Mouse (Mus musculus): ENCODE data around the gene Stk4. TPM values are rescaled to one million over a fixed set of nuclear protein-coding genes. Genes with fewer than 3 reads are reported as not detected.

Stk4 gene
- polyA plus RNA-seq, 1 experiment from 2014 or later, result 26.5 TPM

- no peak for ATAC-seq (replicated peaks; ENCODE audit: insufficient number of reproducible peaks, low FRiP score, low TSS enrichment, low read depth)
- no peak overlapping the region for H3K4me2 ChIP-seq (ENCODE audit: low read depth, low read length)
- no peaks in the 10 kb centered on the region for H3K9me3 ChIP-seq (replicated peaks; ENCODE audit: control insufficient read depth, low read length)
- no peak overlapping the region for H3K9ac ChIP-seq (replicated peaks; ENCODE audit: low read length)
- no peak overlapping the region for H3K4me3 ChIP-seq (ENCODE audit: low read depth, low read length)
- H3K27me3 ChIP-seq (ENCODE audit: control insufficient read depth, insufficient read depth, low read length), result no peaks in the 10 kb centered on the region
- H3K27ac ChIP-seq (replicated peaks; ENCODE audit: low read depth, low read length), result no peak overlapping the region
- DNase-seq (ENCODE audit: low spot score), result peak; percentile 9
- H3K4me1 ChIP-seq (ENCODE audit: control insufficient read depth, insufficient read depth, low read length), result no peaks in the 10 kb centered on the region
- 44% methylated on average over 9 of the region's 9 CpGs for WGBS
- no peaks in the 10 kb centered on the region for H3K36me3 ChIP-seq (replicated peaks; ENCODE audit: control insufficient read depth, insufficient read depth, low read depth, low read length)
Observed at GRCm38 (mm10) chr2:164184145-164184719, 114.1 kb downstream of the Stk4 start.

GRCm38 (mm10) chr2:164188722-164189121, 118.6 kb downstream of the Stk4 start:
- Histone ChIP-seq H3K27ac (replicated peaks; ENCODE audit: low read depth, low read length) (no peak overlapping the region), H3K4me3 (ENCODE audit: low read depth, low read length) (no peak overlapping the region), H3K4me1 (ENCODE audit: control insufficient read depth, insufficient read depth, low read length) (no peaks in the 10 kb centered on the region), H3K4me2 (ENCODE audit: low read depth, low read length) (no peak overlapping the region), H3K9ac (replicated peaks; ENCODE audit: low read length) (no peak overlapping the region), H3K27me3 (ENCODE audit: control insufficient read depth, insufficient read depth, low read length) (no peaks in the 10 kb centered on the region), H3K9me3 (replicated peaks; ENCODE audit: control insufficient read depth, low read length) (no peaks in the 10 kb centered on the region), H3K36me3 (replicated peaks; ENCODE audit: control insufficient read depth, insufficient read depth, low read depth, low read length) (no peaks in the 10 kb centered on the region)
- 27% methylated on average over 5 of the region's 5 CpGs for WGBS
- no peak for ATAC-seq (replicated peaks; ENCODE audit: insufficient number of reproducible peaks, low FRiP score, low TSS enrichment, low read depth)
- peak; percentile 10 for DNase-seq (ENCODE audit: low spot score)

- WGBS, result 86% methylated on average over 6 of the region's 6 CpGs
- DNase-seq (ENCODE audit: low spot score) (no peak), ATAC-seq (replicated peaks; ENCODE audit: insufficient number of reproducible peaks, low FRiP score, low TSS enrichment, low read depth) (no peak)
- no peak within 1 kb of the TSS for H3K9ac ChIP-seq (replicated peaks; ENCODE audit: low read length)
- no peaks in the 10 kb centered on the region for H3K4me1 ChIP-seq (ENCODE audit: control insufficient read depth, insufficient read depth, low read length)
- H3K4me3 ChIP-seq (ENCODE audit: low read depth, low read length), result no peak within 1 kb of the TSS
- no peaks in the 10 kb centered on the region for H3K36me3 ChIP-seq (replicated peaks; ENCODE audit: control insufficient read depth, insufficient read depth, low read depth, low read length)
- H3K4me2 ChIP-seq (ENCODE audit: low read depth, low read length), result no peak within 1 kb of the TSS
- H3K9me3 ChIP-seq (replicated peaks; ENCODE audit: control insufficient read depth, low read length), result no peaks in the 10 kb centered on the region
- H3K27ac ChIP-seq (replicated peaks; ENCODE audit: low read depth, low read length), result no peak within 1 kb of the TSS
- H3K27me3 ChIP-seq (ENCODE audit: control insufficient read depth, insufficient read depth, low read length), result no peaks in the 10 kb centered on the region
Observed at GRCm38 (mm10) chr2:164190576-164190975, 120.5 kb downstream of the Stk4 start, which contains the start of gene Wfdc12. Gene Wfdc12, minus strand, starts transcription at chr2:164190608.

GRCm38 (mm10) chr2:164192279-164192678, 122.2 kb downstream of the Stk4 start:
- H3K9me3 ChIP-seq (replicated peaks; ENCODE audit: control insufficient read depth, low read length), result no peaks in the 10 kb centered on the region
- no peak overlapping the region for H3K4me3 ChIP-seq (ENCODE audit: low read depth, low read length)
- H3K4me2 ChIP-seq (ENCODE audit: low read depth, low read length), result no peak overlapping the region
- ATAC-seq (replicated peaks; ENCODE audit: insufficient number of reproducible peaks, low FRiP score, low TSS enrichment, low read depth) (no peak), DNase-seq (ENCODE audit: low spot score) (no peak)
- H3K36me3 ChIP-seq (replicated peaks; ENCODE audit: control insufficient read depth, insufficient read depth, low read depth, low read length), result no peaks in the 10 kb centered on the region
- no peak overlapping the region for H3K27ac ChIP-seq (replicated peaks; ENCODE audit: low read depth, low read length)
- H3K9ac ChIP-seq (replicated peaks; ENCODE audit: low read length), result no peak overlapping the region
- no peaks in the 10 kb centered on the region for H3K4me1 ChIP-seq (ENCODE audit: control insufficient read depth, insufficient read depth, low read length)
- no peaks in the 10 kb centered on the region for H3K27me3 ChIP-seq (ENCODE audit: control insufficient read depth, insufficient read depth, low read length)

GRCm38 (mm10) chr2:164194959-164195630, 125.0 kb downstream of the Stk4 start:
- WGBS, result 84% methylated on average over 5 of the region's 5 CpGs
- Histone ChIP-seq H3K36me3 (replicated peaks; ENCODE audit: control insufficient read depth, insufficient read depth, low read depth, low read length) (no peaks in the 10 kb centered on the region), H3K4me2 (ENCODE audit: low read depth, low read length) (no peak overlapping the region), H3K27me3 (ENCODE audit: control insufficient read depth, insufficient read depth, low read length) (no peaks in the 10 kb centered on the region), H3K9ac (replicated peaks; ENCODE audit: low read length) (no peak overlapping the region), H3K9me3 (replicated peaks; ENCODE audit: control insufficient read depth, low read length) (no peaks in the 10 kb centered on the region), H3K4me3 (ENCODE audit: low read depth, low read length) (no peak overlapping the region), H3K27ac (replicated peaks; ENCODE audit: low read depth, low read length) (no peak overlapping the region), H3K4me1 (ENCODE audit: control insufficient read depth, insufficient read depth, low read length) (no peaks in the 10 kb centered on the region)
- ATAC-seq (replicated peaks; ENCODE audit: insufficient number of reproducible peaks, low FRiP score, low TSS enrichment, low read depth) (no peak), DNase-seq (ENCODE audit: low spot score) (no peak)

- no peak for ATAC-seq (replicated peaks; ENCODE audit: insufficient number of reproducible peaks, low FRiP score, low TSS enrichment, low read depth)
Observed at GRCm38 (mm10) chr2:164195971-164196699, 126.0 kb downstream of the Stk4 start.

GRCm38 (mm10) chr2:164196700-164196990, 126.5 kb downstream of the Stk4 start:
- ATAC-seq (replicated peaks; ENCODE audit: insufficient number of reproducible peaks, low FRiP score, low TSS enrichment, low read depth), result no peak
- H3K27me3 ChIP-seq (ENCODE audit: control insufficient read depth, insufficient read depth, low read length), result no peaks in the 10 kb centered on the region
- no peak for DNase-seq (ENCODE audit: low spot score)

More at GRCm38 (mm10) chr2:164195971-164196699, 126.0 kb downstream of the Stk4 start:
- Histone ChIP-seq H3K4me1 (ENCODE audit: control insufficient read depth, insufficient read depth, low read length) (no peaks in the 10 kb centered on the region), H3K36me3 (replicated peaks; ENCODE audit: control insufficient read depth, insufficient read depth, low read depth, low read length) (no peaks in the 10 kb centered on the region), H3K27me3 (ENCODE audit: control insufficient read depth, insufficient read depth, low read length) (no peaks in the 10 kb centered on the region), H3K4me2 (ENCODE audit: low read depth, low read length) (no peak overlapping the region), H3K9ac (replicated peaks; ENCODE audit: low read length) (no peak overlapping the region), H3K27ac (replicated peaks; ENCODE audit: low read depth, low read length) (no peak overlapping the region), H3K4me3 (ENCODE audit: low read depth, low read length) (no peak overlapping the region), H3K9me3 (replicated peaks; ENCODE audit: control insufficient read depth, low read length) (no peaks in the 10 kb centered on the region)
- no peak for DNase-seq (ENCODE audit: low spot score)
- 82% methylated on average over 5 of the region's 5 CpGs for WGBS

GRCm38 (mm10) chr2:164199626-164200327, 129.7 kb downstream of the Stk4 start, which contains the start of gene Wfdc15a:
Gene Wfdc15a, minus strand, starts transcription at chr2:164200130.
- ATAC-seq (replicated peaks; ENCODE audit: insufficient number of reproducible peaks, low FRiP score, low TSS enrichment, low read depth) (no peak), DNase-seq (ENCODE audit: low spot score) (no peak)
- Histone ChIP-seq H3K27me3 (ENCODE audit: control insufficient read depth, insufficient read depth, low read length) (no peaks in the 10 kb centered on the region), H3K27ac (replicated peaks; ENCODE audit: low read depth, low read length) (no peak within 1 kb of the TSS), H3K4me1 (ENCODE audit: control insufficient read depth, insufficient read depth, low read length) (no peaks in the 10 kb centered on the region), H3K9ac (replicated peaks; ENCODE audit: low read length) (no peak within 1 kb of the TSS), H3K9me3 (replicated peaks; ENCODE audit: control insufficient read depth, low read length) (no peaks in the 10 kb centered on the region), H3K4me2 (ENCODE audit: low read depth, low read length) (no peak within 1 kb of the TSS), H3K36me3 (replicated peaks; ENCODE audit: control insufficient read depth, insufficient read depth, low read depth, low read length) (no peaks in the 10 kb centered on the region), H3K4me3 (ENCODE audit: low read depth, low read length) (no peak within 1 kb of the TSS)
- WGBS, result 72% methylated on average over 20 of the region's 20 CpGs

More at GRCm38 (mm10) chr2:164196700-164196990, 126.5 kb downstream of the Stk4 start:
- Histone ChIP-seq H3K9ac (replicated peaks; ENCODE audit: low read length) (no peak overlapping the region), H3K9me3 (replicated peaks; ENCODE audit: control insufficient read depth, low read length) (no peaks in the 10 kb centered on the region), H3K4me1 (ENCODE audit: control insufficient read depth, insufficient read depth, low read length) (no peaks in the 10 kb centered on the region), H3K4me3 (ENCODE audit: low read depth, low read length) (no peak overlapping the region), H3K36me3 (replicated peaks; ENCODE audit: control insufficient read depth, insufficient read depth, low read depth, low read length) (no peaks in the 10 kb centered on the region), H3K27ac (replicated peaks; ENCODE audit: low read depth, low read length) (no peak overlapping the region), H3K4me2 (ENCODE audit: low read depth, low read length) (no peak overlapping the region)
- WGBS, result 82% methylated on average over 5 of the region's 5 CpGs

Data from embryonic facial prominence, embryonic 11.5 days (tissue).